Comparison of ENCODE assay signal across 17 mouse cellular contexts in the genomic region with DNA sequence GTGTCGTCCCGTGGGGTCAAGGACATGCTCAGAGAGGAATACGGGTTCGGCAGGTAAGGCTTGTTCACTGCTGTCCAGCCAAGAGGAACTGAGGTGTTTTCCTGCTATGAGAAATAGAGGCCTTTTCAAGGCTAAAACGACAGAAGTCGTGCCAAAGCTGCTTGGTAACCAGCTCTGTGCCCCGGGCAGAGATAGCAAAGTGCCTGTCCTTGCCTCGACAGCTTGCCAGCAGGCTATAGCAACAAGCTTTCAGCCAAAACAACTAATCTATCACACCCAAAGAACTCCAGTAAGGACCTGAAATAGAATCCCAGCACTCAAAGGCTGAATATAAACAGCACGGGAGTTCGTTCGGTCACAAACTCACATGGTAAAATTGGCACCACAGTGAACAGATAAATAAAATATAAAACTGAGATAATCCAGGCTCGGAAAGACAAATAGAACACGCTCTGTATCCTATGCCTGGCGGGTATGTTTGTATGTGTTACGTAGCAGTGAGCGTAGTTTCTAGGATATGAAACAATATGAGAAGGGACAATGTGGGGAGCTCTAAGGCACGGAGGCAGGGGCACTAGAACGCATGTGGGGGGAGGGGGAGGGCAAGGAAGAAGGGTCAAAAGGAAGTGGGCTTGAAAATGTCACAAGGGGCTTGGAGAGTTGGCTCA. TPM values are rescaled to one million over a fixed set of nuclear protein-coding genes. Genes with fewer than 3 reads are reported as not detected.
DNase-seq lines count a peak whose midpoint lies in the region; ATAC-seq and TF ChIP-seq lines count a peak whose summit lies in the region.
"Had no signal": no experiment of that assay in that cellular context is flagged by ENCODE, and none has a peak within 500 bp of the region (broad histone marks: within the 10 kb centered on the region; RNA-seq: fewer than 3 reads in every experiment).

No protein-coding gene starts in this region.

- intact Hi-C loops in heart, postnatal 25 days (cut with DNase I), result no loop called here
- intact Hi-C loops in left cerebral cortex, adult 2 months (cut with DNase I), result no loop called here

- DNase-seq in heart, adult 11 months, result peak; percentile 96
- no peak for DNase-seq in heart, postnatal 25 days (ENCODE audit: low spot score)
- DNase-seq in midbrain, embryonic 11.5 days (ENCODE audit: low spot score, missing footprints), result peak; percentile 21
- DNase-seq in gonadal fat pad, adult 2 months (ENCODE audit: low read depth), result peak; percentile 20
- no peak for DNase-seq in Muller cell, postnatal 12 days (ENCODE audit: inconsistent ontology term)
- no peak for DNase-seq in left cerebral cortex, adult 2 months (ENCODE audit: extremely low spot score in 1 of 2, low spot score in 2 of 2)
- DNase-seq: cerebellum, adult 18-20 months; embryo, embryonic 11 days; layer of hippocampus, postnatal 36 days had no signal

- no peak overlapping the region for H3K4me2 ChIP-seq in midbrain, embryonic 11.5 days
- no peak overlapping the region for H3K4me2 ChIP-seq in midbrain, embryonic 15.5 days
- H3K4me2 ChIP-seq in stomach, embryonic 16.5 days (ENCODE audit: low read depth, low read length), result peak overlapping the region; percentile 9; the same call in 1 of the 2 replicates
- H3K4me2 ChIP-seq: forebrain, embryonic 15.5 days; heart, embryonic 13.5 days; kidney, embryonic 15.5 days; liver, embryonic 12.5 days had no signal

- no peak for ATAC-seq in midbrain, embryonic 11.5 days (ENCODE audit: low FRiP score)
- no peak for ATAC-seq in midbrain, embryonic 15.5 days (replicated peaks)
- ATAC-seq in stomach, embryonic 16.5 days (ENCODE audit: insufficient read depth, low FRiP score), result peak; percentile 65; the same call in 1 of the 2 replicates
- ATAC-seq: forebrain, embryonic 15.5 days; liver, embryonic 12.5 days had no signal

- no peak overlapping the region for H3K9ac ChIP-seq in midbrain, embryonic 11.5 days (ENCODE audit: low read length)
- H3K9ac ChIP-seq in midbrain, embryonic 15.5 days, result no peak overlapping the region
- H3K9ac ChIP-seq in stomach, embryonic 16.5 days (ENCODE audit: low read length), result no peak overlapping the region
- H3K9ac ChIP-seq: forebrain, embryonic 15.5 days; heart, embryonic 13.5 days; kidney, embryonic 15.5 days; liver, embryonic 12.5 days had no signal

- no peak for TF ChIP-seq CTCF in left cerebral cortex, adult 2 months (IDR thresholded peaks at IDR 0.05)

- no peaks in the 10 kb centered on the region for H3K9me3 ChIP-seq in midbrain, embryonic 11.5 days (ENCODE audit: control insufficient read depth, low read length)
- no peaks in the 10 kb centered on the region for H3K9me3 ChIP-seq in midbrain, embryonic 15.5 days
- no peaks in the 10 kb centered on the region for H3K9me3 ChIP-seq in stomach, embryonic 16.5 days (replicated peaks; ENCODE audit: control insufficient read depth, low read length)
- H3K9me3 ChIP-seq: forebrain, embryonic 15.5 days; heart, embryonic 13.5 days; kidney, embryonic 15.5 days; liver, embryonic 12.5 days had no signal

- H3K4me3 ChIP-seq in midbrain, embryonic 11.5 days (ENCODE audit: low read depth, low read length), result no peak overlapping the region
- no peak overlapping the region for H3K4me3 ChIP-seq in midbrain, embryonic 15.5 days
- no peak overlapping the region for H3K4me3 ChIP-seq in stomach, embryonic 16.5 days (replicated peaks; ENCODE audit: low read length)
- no peak overlapping the region for H3K4me3 ChIP-seq in left cerebral cortex, adult 2 months
- H3K4me3 ChIP-seq: forebrain, embryonic 15.5 days; heart, embryonic 13.5 days; kidney, embryonic 15.5 days; liver, embryonic 12.5 days had no signal

- no peaks in the 10 kb centered on the region for H3K4me1 ChIP-seq in midbrain, embryonic 11.5 days (ENCODE audit: control insufficient read depth, insufficient read depth, low read length)
- H3K4me1 ChIP-seq in midbrain, embryonic 15.5 days, result no peaks in the 10 kb centered on the region
- peaks cover 10% of the 10 kb centered on the region; the same call in 1 of the 2 replicates for H3K4me1 ChIP-seq in stomach, embryonic 16.5 days (ENCODE audit: control insufficient read depth, insufficient read depth, low read length)
- H3K4me1 ChIP-seq: forebrain, embryonic 15.5 days had no signal

- no peak overlapping the region for H3K27ac ChIP-seq in midbrain, embryonic 11.5 days (ENCODE audit: low read depth, low read length)
- H3K27ac ChIP-seq in midbrain, embryonic 15.5 days, result no peak overlapping the region
- H3K27ac ChIP-seq in stomach, embryonic 16.5 days (ENCODE audit: low read length), result no peak overlapping the region; the same call in 1 of the 2 replicates
- H3K27ac ChIP-seq in left cerebral cortex, adult 2 months, result no peak overlapping the region
- H3K27ac ChIP-seq: forebrain, embryonic 15.5 days; heart, embryonic 13.5 days; kidney, embryonic 15.5 days; liver, embryonic 12.5 days had no signal

- H3K36me3 ChIP-seq in midbrain, embryonic 11.5 days (ENCODE audit: control insufficient read depth, insufficient read depth, low read length), result no peaks in the 10 kb centered on the region
- H3K36me3 ChIP-seq in midbrain, embryonic 15.5 days (replicated peaks), result no peaks in the 10 kb centered on the region
- no peaks in the 10 kb centered on the region for H3K36me3 ChIP-seq in stomach, embryonic 16.5 days (ENCODE audit: control insufficient read depth, insufficient read depth, low read length)
- H3K36me3 ChIP-seq: forebrain, embryonic 15.5 days; heart, embryonic 13.5 days; kidney, embryonic 15.5 days; liver, embryonic 12.5 days had no signal

- WGBS in midbrain, embryonic 11.5 days, result 79% methylated on average over 18 of the region's 18 CpGs
- WGBS in midbrain, embryonic 15.5 days, result 75% methylated on average over 18 of the region's 18 CpGs
- WGBS in stomach, embryonic 16.5 days, result 43% methylated on average over 18 of the region's 18 CpGs

- no peaks in the 10 kb centered on the region for H3K27me3 ChIP-seq in midbrain, embryonic 11.5 days (ENCODE audit: control insufficient read depth, insufficient read depth, low read length)
- no peaks in the 10 kb centered on the region for H3K27me3 ChIP-seq in midbrain, embryonic 15.5 days (replicated peaks)
- no peaks in the 10 kb centered on the region for H3K27me3 ChIP-seq in stomach, embryonic 16.5 days (ENCODE audit: control insufficient read depth, insufficient read depth, low read length)
- H3K27me3 ChIP-seq: forebrain, embryonic 15.5 days; heart, embryonic 13.5 days; kidney, embryonic 15.5 days; liver, embryonic 12.5 days had no signal

RNA-seq across cellular contexts. Expression of gene Tmem232, which starts 8.2 kb away (rescaled TPM):
- total RNA-seq in heart, postnatal 25 days (2021), result not detected
- polyA plus RNA-seq in midbrain, embryonic 11.5 days (2014; fragmentation: Nextera tagmentation; extraction: Ambion mirVana), result not detected in 2 replicates
- polyA plus RNA-seq in midbrain, embryonic 15.5 days (2015; fragmentation: Nextera tagmentation; extraction: Ambion mirVana), result 0.48 and 0.59 TPM in 2 replicates
- polyA plus RNA-seq in gonadal fat pad, adult 2 months (2012; rRNA removed), result 0.46 and 0.66 TPM in 2 replicates
- polyA plus RNA-seq in stomach, embryonic 16.5 days (2015; fragmentation: Nextera tagmentation; extraction: Ambion mirVana), result not detected in 2 replicates
- 1 to 10 TPM; 1.8 to 2.4 TPM for total RNA-seq in left cerebral cortex, adult 2 months (2021)
- polyA plus RNA-seq: C2C12; kidney, embryonic 15.5 days; liver, embryonic 12.5 days; neural tube, embryonic 11.5 days had no signal

Comparison
In these comparisons a context has a peak if more than half of its experiments do, and no peak if none do; other contexts are left out.
1. DNase-seq: peak in heart, adult 11 months (single experiment), midbrain, embryonic 11.5 days (single experiment) and gonadal fat pad, adult 2 months (single experiment); none in heart, postnatal 25 days (single experiment), Muller cell, postnatal 12 days (single experiment) and left cerebral cortex, adult 2 months (0 of 2).